Mouse (Mus musculus) right cerebral cortex, postnatal 25 days (tissue): ENCODE results near the gene 1110059E24Rik.

Experiments
- DNase-seq: peaks from one replicate; pipeline ENCODE4 v3.0.0; 2022

1110059E24Rik gene

GRCm38 (mm10) chr19:21571223-21571980, 81.4 kb downstream of the 1110059E24Rik start:
- peak; percentile 73 for DNase-seq

GRCm38 (mm10) chr19:21570778-21571177, 82.0 kb downstream of the 1110059E24Rik start:
- no peak for DNase-seq

- DNase-seq: no peak
Observed at GRCm38 (mm10) chr19:21568528-21569185, 84.1 kb downstream of the 1110059E24Rik start.

GRCm38 (mm10) chr19:21567933-21568332, 84.8 kb downstream of the 1110059E24Rik start:
- no peak for DNase-seq

GRCm38 (mm10) chr19:21566484-21566883, 86.3 kb downstream of the 1110059E24Rik start:
- no peak for DNase-seq

- DNase-seq: no peak
Observed at GRCm38 (mm10) chr19:21564461-21564797, 88.3 kb downstream of the 1110059E24Rik start.

- peak; percentile 77 for DNase-seq
Observed at GRCm38 (mm10) chr19:21563789-21564460, 88.9 kb downstream of the 1110059E24Rik start.

GRCm38 (mm10) chr19:21562996-21563395, 89.8 kb downstream of the 1110059E24Rik start:
- no peak for DNase-seq

GRCm38 (mm10) chr19:21552801-21553200, 100.0 kb downstream of the 1110059E24Rik start:
- no peak for DNase-seq

GRCm38 (mm10) chr19:21551921-21552536, 100.7 kb downstream of the 1110059E24Rik start:
- DNase-seq: no peak

- DNase-seq: no peak
Observed at GRCm38 (mm10) chr19:21549713-21550112, 103.1 kb downstream of the 1110059E24Rik start.

- DNase-seq: no peak
Observed at GRCm38 (mm10) chr19:21548947-21549346, 103.8 kb downstream of the 1110059E24Rik start.

- DNase-seq: no peak
Observed at GRCm38 (mm10) chr19:21537125-21537524, 115.7 kb downstream of the 1110059E24Rik start.
